In genomic region chr19:44897521-44897920, GRCm38 (mm10) we compare ENCODE assay signal across 21 mouse cellular contexts.
"Had no signal": no experiment of that assay in that cellular context is flagged by ENCODE, and none has a peak within 500 bp of the region (broad histone marks: within the 10 kb centered on the region; RNA-seq: fewer than 3 reads in every experiment).

No protein-coding gene starts in this region.

- DNase-seq: kidney, adult 11 months; kidney, adult 8-10 months; kidney, postnatal 10 days; kidney, postnatal 36 days; left cerebral cortex, postnatal 4 days; liver, postnatal 0 days; lung, embryonic 14.5 days; retina, postnatal 1 day; right cerebral cortex, postnatal 25 days; spleen, adult 18-20 months; thymus, adult 18-20 months; thymus, postnatal 36 days had no signal

- H3K4me3 ChIP-seq: kidney, embryonic 15.5 days; limb, embryonic 12.5 days; limb, embryonic 15.5 days; midbrain, embryonic 12.5 days; midbrain, embryonic 15.5 days; neural tube, embryonic 12.5 days; neural tube, embryonic 15.5 days had no signal

- H3K27ac ChIP-seq: kidney, embryonic 15.5 days; limb, embryonic 12.5 days; limb, embryonic 15.5 days; liver, embryonic 14.5 days; macrophage; midbrain, embryonic 12.5 days; midbrain, embryonic 15.5 days; neural tube, embryonic 12.5 days; neural tube, embryonic 15.5 days had no signal

- H3K36me3 ChIP-seq: kidney, embryonic 15.5 days; limb, embryonic 12.5 days; limb, embryonic 15.5 days; midbrain, embryonic 12.5 days; midbrain, embryonic 15.5 days; neural tube, embryonic 12.5 days; neural tube, embryonic 15.5 days had no signal

- H3K9me3 ChIP-seq: kidney, embryonic 15.5 days; limb, embryonic 12.5 days; limb, embryonic 15.5 days; midbrain, embryonic 12.5 days; midbrain, embryonic 15.5 days; neural tube, embryonic 12.5 days; neural tube, embryonic 15.5 days had no signal

- H3K9ac ChIP-seq: kidney, embryonic 15.5 days; limb, embryonic 12.5 days; limb, embryonic 15.5 days; liver, embryonic 14.5 days; liver, postnatal 0 days; lung, embryonic 14.5 days; midbrain, embryonic 12.5 days; midbrain, embryonic 15.5 days; neural tube, embryonic 12.5 days; neural tube, embryonic 15.5 days had no signal
